28 mouse cellular contexts compared by ENCODE assay signal in genomic region chr14:87475721-87476359, GRCm38 (mm10). TPM values are rescaled to one million over a fixed set of nuclear protein-coding genes. Genes with fewer than 3 reads are reported as not detected.
DNase-seq lines count a peak whose midpoint lies in the region; ATAC-seq and TF ChIP-seq lines count a peak whose summit lies in the region.
"Had no signal": no experiment of that assay in that cellular context is flagged by ENCODE, and none has a peak within 500 bp of the region (broad histone marks: within the 10 kb centered on the region; RNA-seq: fewer than 3 reads in every experiment).

No protein-coding gene starts in this region.

- H3K9me3 ChIP-seq in kidney, postnatal 0 days (replicated peaks; ENCODE audit: low read length) = no peaks in the 10 kb centered on the region
- H3K9me3 ChIP-seq in kidney, embryonic 15.5 days (replicated peaks) = no peaks in the 10 kb centered on the region
- no peaks in the 10 kb centered on the region for H3K9me3 ChIP-seq in lung, postnatal 0 days (ENCODE audit: low read length)
- H3K9me3 ChIP-seq in intestine, embryonic 15.5 days = no peaks in the 10 kb centered on the region
- H3K9me3 ChIP-seq in intestine, embryonic 16.5 days (ENCODE audit: control insufficient read depth, low read length) = no peaks in the 10 kb centered on the region
- H3K9me3 ChIP-seq in forebrain, embryonic 11.5 days (ENCODE audit: control insufficient read depth, low read length) = no peaks in the 10 kb centered on the region
- H3K9me3 ChIP-seq: embryonic facial prominence, embryonic 10.5 days; embryonic facial prominence, embryonic 13.5 days; forebrain, embryonic 13.5 days; heart, embryonic 10.5 days; heart, embryonic 13.5 days had no signal

- no peaks in the 10 kb centered on the region for H3K4me1 ChIP-seq in kidney, postnatal 0 days (replicated peaks; ENCODE audit: insufficient read depth, low read length)
- 0 out of 2 replicates have a peak, but pooled peaks cover 2% of the 10 kb centered on the region for H3K4me1 ChIP-seq in kidney, embryonic 15.5 days
- H3K4me1 ChIP-seq in lung, postnatal 0 days (ENCODE audit: insufficient read depth, low read depth, low read length) = no peaks in the 10 kb centered on the region
- 0 out of 2 replicates have a peak, but pooled peaks cover 2% of the 10 kb centered on the region for H3K4me1 ChIP-seq in intestine, embryonic 15.5 days (replicated peaks)
- no peaks in the 10 kb centered on the region for H3K4me1 ChIP-seq in intestine, embryonic 16.5 days (ENCODE audit: control insufficient read depth, insufficient read depth, low read length)
- H3K4me1 ChIP-seq in forebrain, embryonic 11.5 days (replicated peaks; ENCODE audit: control insufficient read depth, insufficient read depth, low read length) = no peaks in the 10 kb centered on the region
- H3K4me1 ChIP-seq: embryonic facial prominence, embryonic 10.5 days; embryonic facial prominence, embryonic 13.5 days; forebrain, embryonic 13.5 days had no signal

- H3K36me3 ChIP-seq in kidney, postnatal 0 days (ENCODE audit: insufficient read depth, low read length) = peaks cover 9% of the 10 kb centered on the region; the same call in 1 of the 2 replicates
- H3K36me3 ChIP-seq in kidney, embryonic 15.5 days = peaks cover 26% of the 10 kb centered on the region
- H3K36me3 ChIP-seq in lung, postnatal 0 days (ENCODE audit: insufficient read depth, low read length) = peaks cover 3% of the 10 kb centered on the region; the same call in 1 of the 2 replicates
- H3K36me3 ChIP-seq in intestine, embryonic 15.5 days = no peaks in the 10 kb centered on the region
- H3K36me3 ChIP-seq in intestine, embryonic 16.5 days (ENCODE audit: control insufficient read depth, insufficient read depth, low read length) = no peaks in the 10 kb centered on the region
- H3K36me3 ChIP-seq in forebrain, embryonic 11.5 days (ENCODE audit: control insufficient read depth, insufficient read depth, low read length) = peaks cover 3% of the 10 kb centered on the region; the same call in 1 of the 2 replicates

- no peak overlapping the region for H3K4me2 ChIP-seq in kidney, postnatal 0 days (ENCODE audit: low read length)
- no peak overlapping the region for H3K4me2 ChIP-seq in kidney, embryonic 15.5 days
- H3K4me2 ChIP-seq in lung, postnatal 0 days (replicated peaks; ENCODE audit: low read depth, low read length) = no peak overlapping the region
- no peak overlapping the region for H3K4me2 ChIP-seq in intestine, embryonic 15.5 days (replicated peaks)
- H3K4me2 ChIP-seq in intestine, embryonic 16.5 days (ENCODE audit: low read depth, low read length) = no peak overlapping the region
- H3K4me2 ChIP-seq in forebrain, embryonic 11.5 days (ENCODE audit: low read depth, low read length, severe bottlenecking) = no peak overlapping the region
- H3K4me2 ChIP-seq: embryonic facial prominence, embryonic 13.5 days; forebrain, embryonic 13.5 days; heart, embryonic 13.5 days; hindbrain, embryonic 14.5 days had no signal

- DNase-seq in kidney, postnatal 0 days (ENCODE audit: low spot score) = peak; percentile 32
- peak; percentile 15 for DNase-seq in lung, postnatal 0 days (ENCODE audit: low spot score)
- no peak for DNase-seq in lung, postnatal 10 days
- no peak for DNase-seq in forebrain, embryonic 11.5 days (ENCODE audit: low spot score)
- DNase-seq: adrenal gland, adult 2 months; adrenal gland, postnatal 14 days; cerebellum, adult 11-12 months; cerebellum, adult 8-10 months; cerebellum, postnatal 10 days; cerebellum, postnatal 36 days; embryo, embryonic 11 days; gastrocnemius, postnatal 10 days; gastrocnemius, postnatal 36 days; heart, adult 2 months; heart, postnatal 14 days; heart, postnatal 4 days had no signal

- no peaks in the 10 kb centered on the region for H3K27me3 ChIP-seq in kidney, postnatal 0 days (ENCODE audit: insufficient read depth, low read length)
- no peaks in the 10 kb centered on the region for H3K27me3 ChIP-seq in kidney, embryonic 15.5 days
- no peaks in the 10 kb centered on the region for H3K27me3 ChIP-seq in lung, postnatal 0 days (replicated peaks; ENCODE audit: insufficient read depth, low read length)
- no peaks in the 10 kb centered on the region for H3K27me3 ChIP-seq in intestine, embryonic 15.5 days (replicated peaks)
- H3K27me3 ChIP-seq in intestine, embryonic 16.5 days (replicated peaks; ENCODE audit: control insufficient read depth, insufficient read depth, low read length) = no peaks in the 10 kb centered on the region
- H3K27me3 ChIP-seq in forebrain, embryonic 11.5 days (ENCODE audit: control insufficient read depth, insufficient read depth, low read length) = no peaks in the 10 kb centered on the region
- H3K27me3 ChIP-seq: embryonic facial prominence, embryonic 13.5 days; forebrain, embryonic 13.5 days; heart, embryonic 13.5 days had no signal

- no peak for ATAC-seq in kidney, postnatal 0 days (replicated peaks; ENCODE audit: low FRiP score, low read depth)
- no peak for ATAC-seq in kidney, embryonic 15.5 days (replicated peaks; ENCODE audit: low FRiP score)
- ATAC-seq in lung, postnatal 0 days = peak; percentile 61
- ATAC-seq in intestine, embryonic 15.5 days = peak; percentile 55; the same call in 1 of the 2 replicates
- ATAC-seq in intestine, embryonic 16.5 days = peak; percentile 66; the same call in 1 of the 2 replicates
- no peak for ATAC-seq in forebrain, embryonic 11.5 days (replicated peaks; ENCODE audit: low FRiP score)
- ATAC-seq: CD4-positive, CD25-positive, alpha-beta regulatory T cell, adult 4 months; forebrain, embryonic 13.5 days; forebrain, embryonic 16.5 days had no signal

- WGBS in kidney, postnatal 0 days = 44% methylated on average over 10 of the region's 10 CpGs
- 56% methylated on average over 10 of the region's 10 CpGs for WGBS in kidney, embryonic 15.5 days
- WGBS in lung, postnatal 0 days = 52% methylated on average over 10 of the region's 10 CpGs
- 29% methylated on average over 10 of the region's 10 CpGs for WGBS in intestine, embryonic 15.5 days
- WGBS in intestine, embryonic 16.5 days = 32% methylated on average over 10 of the region's 10 CpGs
- 89% methylated on average over 10 of the region's 10 CpGs for WGBS in forebrain, embryonic 11.5 days

- no peak overlapping the region for H3K9ac ChIP-seq in kidney, postnatal 0 days (ENCODE audit: low read depth, low read length)
- H3K9ac ChIP-seq in kidney, embryonic 15.5 days = no peak overlapping the region
- H3K9ac ChIP-seq in lung, postnatal 0 days (replicated peaks; ENCODE audit: low read depth) = no peak overlapping the region
- no peak overlapping the region for H3K9ac ChIP-seq in intestine, embryonic 15.5 days
- H3K9ac ChIP-seq in intestine, embryonic 16.5 days (ENCODE audit: low read depth, low read length) = no peak overlapping the region
- no peak overlapping the region for H3K9ac ChIP-seq in forebrain, embryonic 11.5 days (ENCODE audit: low read length)
- H3K9ac ChIP-seq: embryonic facial prominence, embryonic 13.5 days; forebrain, embryonic 13.5 days; heart, embryonic 13.5 days; hindbrain, embryonic 14.5 days had no signal

- TF ChIP-seq EP300 in lung, postnatal 0 days (IDR thresholded peaks at IDR 0.05) = peak; percentile 47; the same call in 1 of the 2 replicates

- no peak for TF ChIP-seq CTCF in kidney, postnatal 0 days (IDR thresholded peaks at IDR 0.05; ENCODE audit: low read depth)
- TF ChIP-seq CTCF in lung, postnatal 0 days (IDR thresholded peaks at IDR 0.05) = no peak

- no peak overlapping the region for H3K4me3 ChIP-seq in kidney, postnatal 0 days (replicated peaks; ENCODE audit: low read depth, low read length)
- no peak overlapping the region for H3K4me3 ChIP-seq in kidney, embryonic 15.5 days (replicated peaks)
- no peak overlapping the region for H3K4me3 ChIP-seq in lung, postnatal 0 days (ENCODE audit: low read depth, low read length)
- H3K4me3 ChIP-seq in intestine, embryonic 15.5 days (replicated peaks) = no peak overlapping the region
- H3K4me3 ChIP-seq in intestine, embryonic 16.5 days (ENCODE audit: low read length) = no peak overlapping the region
- no peak overlapping the region for H3K4me3 ChIP-seq in forebrain, embryonic 11.5 days (ENCODE audit: low read depth, low read length)
- H3K4me3 ChIP-seq: embryonic facial prominence, embryonic 10.5 days; embryonic facial prominence, embryonic 13.5 days; erythroblast, embryonic 14.5 days; forebrain, embryonic 13.5 days; heart, adult 2 months; heart, embryonic 10.5 days; heart, embryonic 13.5 days had no signal

- H3K27ac ChIP-seq in kidney, postnatal 0 days = no peak overlapping the region
- H3K27ac ChIP-seq in kidney, embryonic 15.5 days = no peak overlapping the region
- no peak overlapping the region for H3K27ac ChIP-seq in lung, postnatal 0 days (ENCODE audit: low read length)
- H3K27ac ChIP-seq in intestine, embryonic 15.5 days = no peak overlapping the region
- H3K27ac ChIP-seq in intestine, embryonic 16.5 days (ENCODE audit: low read length) = no peak overlapping the region
- no peak overlapping the region for H3K27ac ChIP-seq in forebrain, embryonic 11.5 days (ENCODE audit: low read depth, low read length)
- H3K27ac ChIP-seq: embryonic facial prominence, embryonic 10.5 days; embryonic facial prominence, embryonic 13.5 days; forebrain, embryonic 13.5 days; heart, adult 2 months; heart, embryonic 10.5 days; heart, embryonic 13.5 days; hindbrain, embryonic 14.5 days had no signal

RNA-seq across cellular contexts. Expression of gene Tdrd3, which starts 59.4 kb away (rescaled TPM):
- 24.2 and 25.1 TPM in 2 replicates for polyA plus RNA-seq in kidney, postnatal 0 days (2015; fragmentation: Nextera tagmentation; extraction: Ambion mirVana)
- polyA plus RNA-seq in kidney, embryonic 15.5 days (2015; fragmentation: Nextera tagmentation; extraction: Ambion mirVana) = 26.9 and 27.9 TPM in 2 replicates
- polyA plus RNA-seq in lung, postnatal 0 days (2015; fragmentation: Nextera tagmentation; extraction: Ambion mirVana) = 15.5 and 20.6 TPM in 2 replicates
- 19.4 and 22.3 TPM in 2 replicates for polyA plus RNA-seq in intestine, embryonic 15.5 days (2015; fragmentation: Nextera tagmentation; extraction: Ambion mirVana)
- polyA plus RNA-seq in intestine, embryonic 16.5 days (2015; fragmentation: Nextera tagmentation; extraction: Ambion mirVana) = 14.0 and 14.4 TPM in 2 replicates
- 39.7 and 41.2 TPM in 2 replicates for polyA plus RNA-seq in forebrain, embryonic 11.5 days (2014; fragmentation: Nextera tagmentation; extraction: Ambion mirVana)

Comparison
In these comparisons a context has a peak if more than half of its experiments do, and no peak if none do; other contexts are left out.
1. DNase-seq: peak in kidney, postnatal 0 days (single experiment) and lung, postnatal 0 days (single experiment); none in lung, postnatal 10 days (single experiment) and forebrain, embryonic 11.5 days (single experiment).
2. ATAC-seq: peak in lung, postnatal 0 days (single experiment), intestine, embryonic 15.5 days (single experiment) and intestine, embryonic 16.5 days (single experiment); none in kidney, postnatal 0 days (single experiment), kidney, embryonic 15.5 days (single experiment) and forebrain, embryonic 11.5 days (single experiment).